Mouse (Mus musculus) adrenal gland, postnatal 10 days (tissue): ENCODE measurements around the gene Arhgap23. TPM values are rescaled to one million over a fixed set of nuclear protein-coding genes. Genes with fewer than 3 reads are reported as not detected.

Experiments
- DNase-seq: peaks from one replicate; pipeline ENCODE4 v3.0.0; 2021; ENCODE audit warnings: mixed read lengths
- total RNA-seq, 2 experiments: library from RNA; stranded (reverse); gene quantifications; 2 replicates each; pipeline ENCODE4 v1.2.3; 2021

The Arhgap23 gene
- total RNA-seq, 2 experiments from 2014 or later, result 30.9 to 32.3 TPM

DNA sequence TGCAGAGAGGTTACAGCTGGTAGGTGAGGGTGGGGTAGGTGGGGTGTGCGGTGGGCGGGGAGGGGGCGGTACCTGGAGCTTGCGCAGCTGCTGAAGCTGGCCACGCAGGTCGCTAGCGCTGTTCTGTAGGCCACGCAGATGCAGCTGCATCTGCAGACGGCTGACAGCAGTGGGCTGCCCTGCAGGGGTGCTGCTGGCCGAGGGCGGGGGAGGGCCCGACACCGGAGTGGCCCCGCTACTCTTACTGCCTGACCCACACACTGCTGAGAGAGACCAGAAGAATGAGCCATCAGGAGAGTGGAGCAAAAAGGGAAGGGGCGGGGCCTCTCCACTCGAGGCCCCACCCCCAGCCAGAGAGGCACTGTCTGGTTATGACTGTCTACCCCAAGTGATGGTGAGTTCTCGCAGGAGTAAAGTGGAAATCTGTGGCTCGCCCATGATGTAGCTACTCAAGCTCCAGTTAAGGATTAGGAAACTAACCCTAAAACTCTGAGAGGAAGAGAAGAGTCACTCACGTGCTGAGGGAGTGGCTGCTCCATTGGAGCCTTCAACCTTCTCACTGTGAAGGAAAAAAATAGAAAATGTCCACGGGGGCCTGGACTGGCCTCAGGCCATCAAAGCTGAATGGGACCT lies 117.7 kb downstream of the Arhgap23 start:
- no peak for DNase-seq

DNA sequence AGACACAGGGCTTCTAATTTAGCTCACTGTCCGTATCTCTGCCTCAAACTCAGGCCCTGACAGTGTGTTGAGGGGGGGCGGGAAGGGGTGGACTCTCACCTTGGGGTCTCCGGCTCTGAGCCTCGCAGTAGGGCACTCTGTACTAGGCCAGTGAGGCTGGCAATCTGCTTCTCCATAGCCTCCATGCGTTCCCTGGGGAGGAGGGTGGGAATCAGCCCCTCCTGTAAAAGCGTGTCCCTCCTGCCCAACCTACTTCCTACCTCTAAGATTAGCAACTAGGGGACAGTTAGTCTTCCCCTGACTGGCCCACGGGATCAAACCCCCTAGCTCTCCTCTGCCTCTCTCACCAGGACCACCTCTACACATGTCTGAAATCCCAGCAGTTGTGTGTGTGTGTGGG lies 118.3 kb downstream of the Arhgap23 start:
- no peak for DNase-seq

DNA sequence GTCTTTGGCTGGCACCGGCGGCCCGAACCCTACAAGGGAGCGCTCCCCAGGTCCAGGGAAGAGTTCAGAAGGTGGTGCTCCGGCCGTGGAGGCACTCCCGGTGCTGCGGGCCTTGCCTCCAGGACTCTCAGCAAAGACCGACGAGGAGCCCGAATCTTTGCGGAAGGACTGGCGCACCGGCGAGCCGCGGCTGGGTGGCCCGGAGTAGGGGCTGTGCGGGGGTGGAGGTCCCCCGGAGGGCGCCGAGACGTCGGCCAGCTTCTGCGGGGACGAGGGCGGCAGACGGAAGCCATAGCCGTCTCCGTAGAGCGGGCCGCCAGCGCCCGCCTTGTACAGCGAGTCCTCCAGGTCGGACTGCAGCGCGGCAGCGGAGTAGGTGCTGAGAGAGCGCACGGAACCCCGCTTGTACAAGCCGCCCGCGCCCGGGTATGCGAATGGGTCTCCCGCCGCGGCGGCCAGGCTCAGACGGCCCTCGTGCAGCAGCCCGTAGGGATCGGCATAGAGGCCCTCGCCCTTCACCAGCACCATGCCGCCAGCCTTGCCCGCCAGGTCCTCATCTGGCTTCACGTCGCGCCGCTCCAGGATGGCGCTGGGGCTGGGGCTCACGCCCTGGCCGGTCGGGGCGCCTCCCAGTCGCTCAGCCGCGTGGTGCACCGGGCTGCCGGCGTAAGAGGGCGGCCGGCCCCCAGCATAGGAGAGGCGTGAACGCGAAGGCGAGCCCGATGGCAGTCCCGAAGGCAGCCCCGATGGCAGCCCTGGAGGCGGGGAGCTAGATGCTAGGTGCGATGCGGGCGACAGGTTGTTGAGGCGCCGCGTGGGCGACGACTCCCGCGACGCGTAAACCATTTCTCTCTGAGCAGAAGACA lies 119.3 kb downstream of the Arhgap23 start:
- peak; percentile 48 for DNase-seq

DNA sequence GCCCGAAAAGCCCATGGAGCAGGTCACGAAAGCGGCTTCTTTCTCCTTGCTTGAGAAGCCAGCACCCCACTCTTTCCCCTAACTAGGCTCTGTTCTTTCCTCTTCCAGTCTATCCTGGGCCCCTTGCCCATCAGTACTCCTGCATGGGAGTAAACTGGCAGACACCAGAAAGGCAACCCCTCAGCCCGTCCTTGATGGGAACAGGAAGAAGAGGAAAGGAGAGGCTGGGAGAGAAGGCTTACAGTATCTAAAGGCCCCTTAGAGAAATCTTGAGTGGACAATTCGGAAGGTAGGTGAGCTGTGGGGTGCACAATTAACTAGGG lies 119.9 kb downstream of the Arhgap23 start:
- no peak for DNase-seq

DNA sequence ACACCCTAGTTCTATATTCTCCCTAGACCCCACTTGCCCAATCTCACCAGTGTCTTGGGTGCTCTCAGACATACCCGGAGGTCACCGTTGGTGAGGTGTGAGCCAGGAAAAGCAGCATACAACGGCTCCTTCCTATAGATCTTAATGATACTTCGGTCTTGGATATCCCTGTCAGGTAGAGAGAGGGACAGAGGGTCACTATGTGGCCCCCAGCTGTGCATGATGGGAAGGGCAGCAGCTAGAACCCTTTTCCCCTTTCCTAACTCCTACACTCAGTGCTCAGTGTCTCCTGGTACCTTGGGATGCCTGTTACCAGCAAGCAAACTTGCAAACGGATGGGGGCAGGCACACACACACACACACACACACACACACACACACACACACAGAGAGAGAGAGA lies 120.3 kb downstream of the Arhgap23 start:
- DNase-seq, result no peak

DNA sequence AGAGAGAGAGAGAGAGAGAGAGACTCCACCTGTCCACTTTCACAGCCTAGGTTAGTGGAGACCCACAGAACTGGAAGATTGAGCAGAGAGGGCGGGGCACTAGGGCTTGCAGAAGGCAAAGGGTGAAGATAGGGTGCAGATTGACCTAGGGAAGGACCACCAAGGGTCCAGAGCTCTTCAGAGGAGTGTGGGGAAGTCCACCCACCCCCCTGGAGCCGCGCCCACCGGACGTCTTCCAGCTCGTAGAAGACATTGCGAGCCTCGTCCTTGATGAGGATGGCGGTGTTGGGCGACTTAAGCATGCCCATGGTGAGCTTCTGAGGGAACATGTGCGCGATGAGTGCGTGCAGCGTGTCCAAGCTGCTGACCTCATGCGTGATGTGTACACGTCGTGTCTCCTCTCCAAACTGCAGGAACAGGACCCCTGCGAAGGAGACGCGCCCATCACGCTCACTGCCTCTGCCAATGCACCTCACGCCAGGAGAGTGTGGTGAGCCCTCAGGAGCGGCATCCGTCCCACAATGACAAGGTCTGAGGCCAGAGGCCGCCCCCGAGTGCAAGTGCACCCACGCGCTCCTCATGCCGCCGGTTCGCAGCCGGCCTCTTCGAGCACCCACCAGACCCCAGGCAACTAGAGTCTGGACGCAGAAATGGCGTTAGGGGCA lies 120.9 kb downstream of the Arhgap23 start:
- no peak for DNase-seq

DNA sequence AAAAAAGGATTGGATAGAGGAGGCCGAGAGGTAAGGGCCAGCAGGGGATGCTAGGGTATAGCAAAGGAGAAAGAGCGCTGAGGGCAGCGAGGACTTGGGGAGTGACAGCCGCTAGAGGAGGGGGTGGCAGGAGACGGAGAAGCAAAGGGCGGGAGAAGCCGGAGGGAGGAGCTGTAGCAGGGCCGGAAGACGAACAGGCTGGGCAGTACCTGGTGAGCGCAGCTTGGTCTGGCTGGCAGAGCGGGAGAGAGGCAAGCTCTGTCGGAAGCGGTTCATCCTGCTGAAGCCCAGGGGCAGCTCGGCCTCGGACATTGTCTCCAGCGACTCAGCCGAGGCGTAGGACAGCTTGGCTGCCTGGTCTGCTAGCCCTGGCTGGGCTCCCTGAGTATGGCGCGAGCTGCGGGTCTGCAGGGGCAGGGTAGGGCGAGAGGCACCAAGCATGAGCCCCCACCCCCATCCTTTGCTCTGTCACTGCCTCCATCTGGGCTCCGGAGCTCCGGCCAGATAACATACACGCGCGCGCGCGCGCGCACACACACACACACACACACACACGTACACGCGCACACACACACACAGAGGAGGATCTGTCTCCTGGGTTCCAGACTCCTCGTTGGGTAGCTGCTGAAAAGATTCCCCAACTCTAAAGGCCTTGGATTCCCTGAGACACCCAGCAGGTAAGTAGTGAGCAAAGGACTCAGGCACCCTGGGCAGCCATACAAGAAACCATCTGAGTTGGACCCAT lies 121.7 kb downstream of the Arhgap23 start:
- peak; percentile 40 for DNase-seq

DNA sequence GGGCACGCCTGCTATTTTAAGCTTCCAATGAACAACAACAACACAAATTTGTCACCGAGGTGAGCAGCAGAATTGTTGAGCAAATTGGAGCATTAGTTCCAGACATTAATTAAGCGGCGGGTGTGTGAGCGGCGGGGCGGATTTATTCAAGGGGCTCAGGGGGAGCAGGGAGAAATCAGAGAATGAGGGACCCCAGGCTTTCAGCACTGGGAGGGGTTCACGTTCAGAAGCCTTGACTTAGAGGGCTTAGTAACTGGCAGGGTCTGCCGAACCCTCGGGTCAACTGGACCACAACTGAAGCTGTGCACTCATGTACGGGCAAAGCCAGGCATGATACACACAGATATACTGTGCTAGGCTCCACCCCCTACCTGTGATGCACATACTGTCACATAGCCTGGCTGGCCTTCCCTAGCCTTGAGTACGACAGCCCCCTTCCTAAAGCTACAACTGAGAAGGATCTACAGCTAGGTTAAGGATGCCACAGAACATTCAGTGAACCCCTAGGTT lies 122.3 kb downstream of the Arhgap23 start:
- DNase-seq, result no peak

DNA sequence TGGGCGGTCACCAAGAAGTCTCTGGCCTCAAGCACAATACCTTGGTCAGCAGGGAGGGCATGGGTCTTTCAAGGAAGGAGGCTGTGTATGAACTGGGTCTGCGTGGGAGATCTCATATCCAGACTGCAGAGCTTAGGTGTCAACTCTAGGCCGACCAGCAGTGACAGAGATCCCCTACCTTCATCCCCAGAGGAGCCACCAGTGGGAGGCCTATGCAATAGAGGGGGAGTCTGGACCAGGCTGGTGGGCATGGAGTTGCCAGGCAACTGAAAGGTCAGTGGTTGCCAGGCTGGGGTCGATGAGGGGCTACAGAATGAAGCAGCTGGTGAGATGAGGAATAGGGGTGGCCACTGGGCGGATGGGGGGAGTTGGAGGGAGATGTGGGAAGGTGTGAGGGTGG lies 124.3 kb downstream of the Arhgap23 start:
- DNase-seq, result no peak

DNA sequence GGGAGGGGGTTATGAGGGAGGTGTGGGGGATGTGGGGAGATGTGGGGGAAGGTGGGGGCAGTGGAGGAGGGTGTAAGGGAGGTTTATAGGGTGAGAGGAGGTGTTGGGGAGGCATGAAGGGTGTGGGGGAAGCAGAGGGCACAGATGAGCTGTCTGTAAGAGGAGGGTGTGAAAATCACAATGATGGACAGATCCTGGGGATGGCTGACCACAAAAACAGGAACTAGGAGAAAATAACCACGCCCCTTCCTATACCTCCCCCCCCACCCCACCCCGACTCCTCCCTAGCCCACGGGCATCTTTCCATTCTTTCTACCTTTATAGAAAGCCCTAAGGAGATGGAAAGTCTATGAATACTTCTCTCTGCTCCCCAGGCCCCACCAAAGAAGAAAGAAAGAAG lies 124.8 kb downstream of the Arhgap23 start:
- DNase-seq, result no peak

DNA sequence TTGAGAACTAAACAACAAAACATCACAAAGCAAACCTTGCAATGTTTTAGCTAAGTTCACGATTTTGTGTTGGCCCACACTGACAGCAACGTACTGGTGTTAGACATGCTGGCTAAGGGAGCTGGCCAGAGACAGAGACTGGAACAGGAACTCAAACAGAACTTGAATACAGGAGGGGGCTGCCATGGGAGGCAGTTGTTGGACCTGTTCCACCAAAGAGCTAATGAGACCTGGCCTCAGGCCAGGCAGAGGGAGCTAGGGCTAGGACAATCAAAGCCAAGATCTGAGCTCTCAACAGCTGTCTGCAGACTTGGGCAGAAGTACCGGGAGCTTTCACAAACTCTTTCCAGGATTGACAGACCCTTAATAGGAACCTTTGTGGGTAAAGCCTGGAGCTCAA lies 125.3 kb downstream of the Arhgap23 start:
- DNase-seq, result no peak

DNA sequence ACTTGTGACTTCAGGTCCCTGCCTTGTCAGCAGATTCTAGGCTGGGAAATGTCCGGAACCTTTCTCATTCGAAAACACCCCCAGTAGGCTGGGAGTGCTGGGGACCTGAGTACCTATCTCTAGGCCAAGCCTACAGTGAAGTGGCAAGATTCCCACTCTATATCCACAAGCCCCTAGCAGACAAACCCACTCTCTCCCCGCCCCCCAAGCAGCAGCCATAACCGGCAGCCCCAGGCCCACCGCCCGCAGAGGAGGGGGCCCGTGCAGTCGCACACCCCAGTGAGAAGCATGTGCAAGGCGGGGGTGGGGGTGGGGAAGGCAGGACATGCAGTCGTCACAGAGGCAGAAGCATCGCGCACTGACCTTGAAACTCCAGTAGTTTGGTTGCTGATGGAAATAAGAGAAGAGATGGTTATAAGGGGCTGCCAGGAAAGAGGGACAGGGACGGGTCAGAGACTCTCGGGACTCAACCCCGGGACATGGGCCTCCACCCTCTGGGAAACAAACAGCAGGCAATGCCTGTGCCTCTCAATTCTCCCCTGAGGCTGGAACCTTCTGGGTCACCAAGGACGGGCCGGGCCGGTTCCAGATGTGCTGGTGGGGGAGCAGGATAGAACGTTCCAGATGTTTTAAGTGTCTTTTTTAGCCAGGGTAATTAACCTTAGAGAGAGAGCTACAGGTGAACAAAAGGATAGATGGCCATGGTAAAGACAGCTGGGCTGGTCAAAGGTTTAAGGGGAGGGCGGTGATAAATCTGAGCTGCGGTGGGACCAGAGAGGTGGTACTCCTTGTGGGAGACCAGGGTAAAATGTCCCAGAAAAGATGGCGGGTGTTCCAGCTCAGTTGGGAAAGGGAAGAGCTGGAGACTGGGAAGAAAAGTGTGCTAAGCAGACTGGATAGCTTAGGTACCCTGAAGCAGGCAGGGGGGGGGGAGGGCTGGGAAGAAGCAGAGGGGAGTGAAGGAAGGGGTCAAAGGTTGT lies 127.1 kb downstream of the Arhgap23 start:
- no peak for DNase-seq

DNA sequence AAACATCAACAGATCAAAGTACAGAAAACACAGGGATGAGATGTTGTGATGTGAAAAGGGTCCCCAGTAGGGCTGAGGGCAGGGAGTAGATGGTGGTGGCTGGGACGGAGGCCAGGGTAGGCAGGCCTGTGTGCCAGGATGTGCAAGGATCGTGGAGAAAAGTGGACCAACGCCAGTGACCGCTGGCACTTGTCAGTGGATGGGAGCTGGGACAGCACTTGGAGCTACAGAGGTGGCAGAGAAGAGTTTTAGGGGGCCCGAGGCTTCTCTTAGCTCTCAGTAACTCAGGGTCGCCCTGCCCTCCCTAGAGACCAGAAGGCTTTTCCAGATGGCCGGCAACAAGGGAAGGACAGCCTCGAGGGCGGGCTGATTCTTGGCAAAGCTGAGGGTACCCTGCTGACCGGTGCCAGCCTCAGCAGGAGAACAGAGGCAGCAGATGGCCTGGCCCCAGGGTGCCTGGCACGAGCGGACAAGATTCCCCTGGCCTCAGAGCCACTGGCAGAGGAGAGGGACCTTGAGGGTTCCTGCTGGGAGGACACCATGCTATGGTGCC lies 127.9 kb downstream of the Arhgap23 start:
- peak; percentile 74 for DNase-seq

DNA sequence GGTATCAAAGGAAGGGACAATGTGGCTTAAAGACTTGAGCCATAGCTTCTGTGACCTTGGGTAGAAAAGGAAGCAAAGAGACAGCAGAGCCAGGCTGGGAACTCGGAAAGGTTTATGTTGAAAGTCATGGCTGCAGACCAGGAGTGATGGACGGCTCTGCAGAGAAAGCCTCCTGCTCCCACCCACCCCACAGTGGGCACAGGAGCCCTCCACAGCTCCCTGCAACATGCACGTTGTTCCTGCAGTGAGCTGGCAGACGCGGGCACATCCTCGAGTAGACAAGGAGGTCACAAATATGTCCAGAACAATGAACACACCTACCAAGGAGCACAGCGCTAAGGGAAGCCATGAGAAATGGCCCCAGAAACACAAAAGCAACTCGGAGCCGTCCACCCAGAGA lies 128.6 kb downstream of the Arhgap23 start:
- no peak for DNase-seq

DNA sequence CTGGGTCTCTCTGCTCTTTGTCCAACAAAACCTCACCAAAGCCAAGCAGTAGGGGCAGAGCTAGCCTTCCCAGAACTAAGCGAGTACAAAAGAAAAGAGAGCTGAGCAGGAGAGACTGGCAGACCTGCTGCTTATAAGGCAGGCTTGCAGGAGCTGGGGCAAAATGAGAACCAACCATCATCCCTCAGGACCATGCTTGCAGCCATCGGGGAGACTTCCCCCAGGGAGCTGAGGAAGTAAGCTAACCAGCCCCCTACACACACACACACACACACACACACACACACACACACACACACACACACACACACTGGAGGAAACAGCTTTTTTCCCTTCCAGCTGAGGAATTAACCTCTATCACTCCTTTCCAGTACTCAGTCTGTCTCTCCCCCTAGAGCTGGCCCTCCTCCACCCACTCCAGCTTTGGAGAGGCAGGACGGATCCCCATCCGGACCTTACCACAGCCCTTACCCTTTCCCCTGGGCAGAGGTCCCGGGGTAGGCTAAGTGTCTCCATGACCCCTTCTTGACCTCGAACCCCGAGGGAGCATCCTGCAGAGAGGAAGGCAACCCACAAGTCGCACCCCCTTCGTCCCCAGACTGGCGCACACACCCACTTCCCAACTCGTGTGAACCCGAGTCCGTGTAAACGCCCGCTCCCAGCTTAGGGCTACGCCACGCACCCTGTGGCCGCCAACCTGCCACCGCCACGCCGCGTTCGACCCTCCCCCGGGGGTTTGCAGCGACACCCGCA lies 130.7 kb downstream of the Arhgap23 start:
- no peak for DNase-seq

DNA sequence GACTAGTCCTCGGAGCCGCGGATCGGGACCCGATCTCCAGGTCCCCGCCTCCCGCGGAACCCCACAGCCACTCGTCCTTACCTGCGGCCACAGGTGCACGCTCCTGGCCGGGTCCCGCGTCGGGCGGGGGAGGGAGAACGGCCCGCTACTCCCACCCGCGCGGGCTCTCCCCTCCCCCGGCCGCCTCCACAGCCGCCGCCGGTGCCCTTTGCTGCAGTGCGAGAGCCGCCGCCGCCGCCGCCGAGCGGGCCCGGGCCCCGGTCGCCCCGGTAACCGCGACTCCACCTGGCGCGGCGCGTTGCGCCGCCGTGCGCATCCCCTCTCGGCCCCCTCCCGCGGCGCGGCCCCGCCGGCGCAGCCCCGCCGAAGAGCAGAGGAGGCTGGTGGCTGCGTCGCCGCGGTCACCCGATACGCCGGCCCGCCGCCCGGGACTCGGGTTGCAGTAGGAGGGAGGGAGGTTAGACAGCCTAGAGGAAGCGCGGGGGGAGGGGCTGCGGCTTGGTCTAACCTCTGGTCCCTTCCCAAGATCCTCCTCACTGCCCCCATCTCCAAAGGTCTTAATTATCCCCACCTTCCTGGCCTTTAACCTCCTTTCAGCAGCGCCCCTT lies 131.6 kb downstream of the Arhgap23 start:
- DNase-seq, result peak; percentile 59

DNA sequence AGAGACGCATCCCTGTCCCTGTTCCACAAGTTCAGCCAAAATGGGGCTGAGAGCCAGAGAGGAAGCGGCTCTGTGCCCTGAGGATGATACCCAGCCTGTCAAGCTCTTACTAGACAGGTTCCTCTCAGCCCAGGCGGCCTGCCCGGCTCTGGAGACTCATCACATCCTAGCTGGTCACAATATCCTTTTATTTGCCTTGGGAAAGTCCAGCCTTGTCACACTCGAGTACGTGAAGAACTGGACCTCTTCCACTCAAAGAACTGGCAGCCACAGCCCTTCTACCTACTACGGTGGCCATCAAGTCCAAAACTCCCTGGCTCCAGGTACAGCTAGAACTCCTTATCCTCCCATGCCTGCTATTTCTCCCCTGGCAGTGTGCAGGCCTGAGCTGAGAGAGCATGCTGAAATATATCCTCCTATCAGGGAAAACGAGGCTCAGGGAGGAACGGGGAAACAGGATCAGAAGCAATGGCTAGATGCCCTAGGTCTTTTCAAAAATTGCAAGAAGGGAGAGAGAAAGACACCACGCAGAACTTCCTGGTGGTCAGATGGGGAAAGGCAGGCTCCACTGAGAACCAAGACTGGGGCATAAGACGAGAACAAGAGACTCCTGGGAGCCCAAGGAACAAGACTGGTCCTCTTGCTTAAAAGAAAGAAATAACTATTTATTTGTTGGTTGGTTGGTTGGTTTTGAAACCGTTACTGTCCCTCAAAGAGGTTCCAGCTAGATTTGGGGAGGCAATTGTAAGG lies 132.8 kb downstream of the Arhgap23 start:
- no peak for DNase-seq

DNA sequence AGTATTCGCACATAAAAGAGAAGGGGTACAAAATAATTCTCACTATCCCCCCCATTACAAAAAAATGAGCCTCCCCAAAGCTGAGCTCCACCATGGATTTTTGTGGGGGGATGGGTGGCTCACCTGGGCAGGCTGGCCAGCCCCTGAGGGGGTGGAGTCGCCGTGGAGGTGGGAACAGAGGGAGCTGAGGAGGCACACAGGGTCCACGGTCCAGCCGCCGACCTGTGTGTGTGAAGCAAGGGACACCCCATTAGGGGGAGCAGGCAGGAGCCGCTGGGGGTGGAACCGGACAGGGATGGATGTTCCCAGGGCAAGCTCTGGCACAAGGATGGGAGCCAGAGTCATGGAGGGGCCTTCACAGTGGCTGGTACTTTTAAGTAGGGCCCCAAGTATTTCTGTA lies 133.4 kb downstream of the Arhgap23 start:
- no peak for DNase-seq
